Mouse (Mus musculus): Measurements from ENCODE around the gene Xpnpep3.

GRCm38 (mm10) chr15:81503466-81503865 is 103.5 kb downstream of the Xpnpep3 start:
- TF ChIP-seq CTCF (IDR thresholded peaks at IDR 0.05; ENCODE audit: insufficient read depth, low read length), result no peak
- no peak for TF ChIP-seq POLR2A (IDR thresholded peaks at IDR 0.05; ENCODE audit: borderline replicate concordance, extremely low read depth, low read depth, low read length)
